Mouse (Mus musculus) CD4-positive, CD25-positive, alpha-beta regulatory T cell, adult 2 months (primary cell): ENCODE results near the gene 1300017J02Rik.
A peak's percentile ranks its signal among the peaks of the same experiment; 100 is the strongest.
"Not testable (repeated sequence)": the region's sequence is repeated elsewhere in the genome, so short reads cannot be mapped to it uniquely, and the experiment has no call there.

ENCODE experiments used
- DNase-seq: peaks from one replicate; pipeline ENCODE4 v3.0.0-alpha.2; 2012; ENCODE audit warnings: low read depth, low spot score

The 1300017J02Rik gene

GRCm38 (mm10) chr9:103304927-103305326 lies at the start of gene 1300017J02Rik, which contains the start of gene Topbp1:
Gene 1300017J02Rik (minus strand): TSS chr9:103305082.
Gene Topbp1 (plus strand): TSS chr9:103305215.
- peak; percentile 95 for DNase-seq

GRCm38 (mm10) chr9:103353500-103354260 lies 48.8 kb upstream of the 1300017J02Rik start:
- DNase-seq = not testable (repeated sequence)

DNA sequence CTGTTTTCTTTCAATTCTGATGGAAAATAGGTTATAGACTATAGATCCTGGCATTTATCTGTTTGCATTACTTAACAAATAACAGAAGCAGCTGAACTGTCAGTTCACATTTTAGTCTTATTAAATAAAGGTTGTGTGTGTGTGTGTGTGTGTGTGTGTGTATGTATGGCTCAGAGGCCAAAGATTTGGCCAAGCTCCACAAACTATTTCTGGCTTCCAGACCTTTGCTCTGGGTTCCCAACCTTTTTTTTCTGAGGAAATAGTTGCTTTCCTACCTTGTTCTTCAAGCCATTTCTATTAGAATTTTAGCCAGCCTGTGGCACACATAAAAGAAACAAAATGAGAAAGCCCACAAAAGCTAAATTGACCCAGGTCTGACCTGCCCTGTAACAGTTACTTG lies 43.9 kb upstream of the 1300017J02Rik start:
- no peak for DNase-seq

GRCm38 (mm10) chr9:103347996-103348490 lies 43.2 kb upstream of the 1300017J02Rik start:
- DNase-seq = no peak

- no peak for DNase-seq
Observed at GRCm38 (mm10) chr9:103347045-103347444, 42.2 kb upstream of the 1300017J02Rik start.

DNA sequence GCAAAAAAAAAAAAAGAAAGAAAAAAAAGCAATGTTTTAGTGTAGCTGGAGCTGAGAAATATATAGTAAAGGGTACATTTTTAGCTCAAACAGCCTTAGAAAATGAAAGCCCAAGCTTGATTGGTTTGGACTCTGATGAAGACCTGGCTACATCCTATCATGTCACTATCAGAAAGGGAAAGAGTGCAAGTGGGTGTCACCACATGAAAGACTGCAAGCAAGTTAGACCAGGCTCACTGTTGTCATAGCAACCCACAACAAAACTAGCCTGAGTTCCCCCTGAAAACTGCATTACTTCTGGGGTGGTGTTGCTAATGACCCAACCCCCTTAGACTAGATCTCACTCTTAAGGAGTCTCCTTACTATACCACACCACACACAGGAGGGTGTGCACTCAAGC lies 32.0 kb upstream of the 1300017J02Rik start:
- DNase-seq = peak; percentile 20

GRCm38 (mm10) chr9:103332663-103333062 lies 27.8 kb upstream of the 1300017J02Rik start:
- no peak for DNase-seq

DNA sequence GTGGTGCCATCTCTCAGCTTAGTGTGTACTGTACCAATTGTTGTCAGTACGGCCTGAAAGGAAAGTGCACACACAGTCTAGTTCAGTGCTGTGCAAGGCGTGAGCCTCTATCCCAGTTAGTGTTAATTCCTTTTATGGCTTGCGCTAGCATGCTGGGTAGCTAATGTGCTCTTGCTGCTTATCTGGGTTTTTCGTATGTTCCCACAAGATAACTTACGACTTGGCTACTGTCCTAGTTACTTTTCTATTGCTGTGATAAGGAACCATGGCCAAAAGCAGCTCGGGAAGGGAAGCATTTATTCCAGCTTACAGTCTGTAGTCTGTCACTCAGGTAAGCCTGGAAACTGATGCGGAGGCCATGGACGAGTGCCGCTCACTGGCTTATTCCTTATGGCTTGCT lies 21.6 kb upstream of the 1300017J02Rik start:
- no peak for DNase-seq

DNA sequence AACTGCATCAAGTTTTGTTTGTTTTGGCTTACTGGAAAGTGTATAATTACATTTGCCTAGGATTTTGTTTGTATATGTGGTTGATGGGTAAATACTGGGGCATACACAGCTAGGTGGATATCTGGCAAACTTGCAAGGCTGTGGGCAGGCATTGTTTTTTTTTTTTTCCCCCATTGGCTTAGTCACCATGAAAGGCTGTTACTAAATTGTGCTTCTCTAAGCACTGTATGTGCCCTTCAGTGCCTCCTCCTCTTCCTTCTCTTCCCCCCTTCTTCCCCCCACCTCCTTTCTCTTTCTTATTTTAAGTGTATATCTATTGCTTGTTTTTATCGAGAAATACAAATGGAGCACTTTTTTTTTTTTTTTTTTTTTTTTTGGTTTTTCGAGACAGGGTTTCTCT lies 19.8 kb upstream of the 1300017J02Rik start:
- no peak for DNase-seq

DNA sequence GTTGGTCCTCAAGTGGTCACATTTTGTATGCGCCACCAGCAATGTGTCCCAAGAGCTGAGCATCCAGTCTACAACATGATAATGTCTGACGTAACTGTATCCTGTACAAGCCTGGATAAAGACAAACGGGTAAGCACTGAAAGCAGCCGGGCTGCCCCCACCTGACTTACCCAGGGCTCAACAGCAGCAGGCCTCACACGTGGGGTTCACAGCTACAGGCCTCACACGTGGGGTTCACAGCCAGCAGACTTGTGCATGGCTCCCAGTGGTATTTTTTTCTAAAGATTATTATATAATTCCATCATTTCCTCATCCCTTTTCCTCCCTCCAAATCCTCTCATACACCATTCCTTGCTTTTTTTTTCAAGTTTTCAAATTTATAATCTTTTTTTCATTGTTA lies 5.0 kb upstream of the 1300017J02Rik start:
- no peak for DNase-seq

- DNase-seq = no peak
Observed at GRCm38 (mm10) chr9:103305332-103306041, 605 bp upstream of the 1300017J02Rik start.

- DNase-seq = peak; percentile 72
Observed at GRCm38 (mm10) chr9:103302666-103303065, 2.2 kb downstream of the 1300017J02Rik start.

- DNase-seq = no peak
Observed at GRCm38 (mm10) chr9:103302239-103302638, 2.6 kb downstream of the 1300017J02Rik start.

- no peak for DNase-seq
Observed at GRCm38 (mm10) chr9:103301086-103301485, 3.8 kb downstream of the 1300017J02Rik start.

GRCm38 (mm10) chr9:103294507-103294906 lies 10.4 kb downstream of the 1300017J02Rik start:
- DNase-seq = no peak

- no peak for DNase-seq
Observed at GRCm38 (mm10) chr9:103288489-103289180, 16.2 kb downstream of the 1300017J02Rik start.

DNA sequence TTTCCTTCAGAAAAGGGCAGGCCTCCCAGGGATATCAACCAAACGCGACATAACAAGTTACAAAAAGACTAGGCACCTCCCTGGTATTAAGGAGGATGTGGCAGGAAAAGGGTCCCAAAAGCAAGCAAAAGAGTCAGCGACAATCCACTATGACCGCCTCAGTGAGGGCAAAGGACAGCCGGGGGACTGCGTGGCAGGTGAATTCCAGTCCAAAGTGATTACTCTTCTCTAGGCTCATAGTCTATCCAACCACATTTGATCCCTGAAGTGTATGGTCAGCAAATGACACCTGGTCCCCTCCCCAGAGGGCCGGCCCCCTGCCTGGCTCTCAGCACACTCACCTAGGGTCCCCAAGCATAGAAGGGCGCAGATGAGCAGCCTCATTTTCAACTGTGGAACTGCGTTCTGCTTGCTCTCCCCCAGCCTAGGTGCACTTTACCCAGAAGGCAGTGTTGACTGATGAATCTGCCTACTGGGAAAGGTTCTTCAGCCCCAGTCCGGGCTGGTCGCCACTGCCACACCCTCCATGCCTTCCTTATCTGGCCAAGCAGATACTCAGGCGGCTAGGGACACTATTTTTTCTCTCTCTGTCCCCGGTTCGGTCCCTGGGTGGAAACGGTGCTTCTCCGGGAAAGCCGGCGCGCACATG lies 16.9 kb downstream of the 1300017J02Rik start:
- DNase-seq = no peak

- DNase-seq = no peak
Observed at GRCm38 (mm10) chr9:103286901-103287422, 17.9 kb downstream of the 1300017J02Rik start.

GRCm38 (mm10) chr9:103286396-103286795 lies 18.5 kb downstream of the 1300017J02Rik start:
- DNase-seq = no peak

GRCm38 (mm10) chr9:103276876-103277275 lies 28.0 kb downstream of the 1300017J02Rik start:
- DNase-seq = no peak

DNA sequence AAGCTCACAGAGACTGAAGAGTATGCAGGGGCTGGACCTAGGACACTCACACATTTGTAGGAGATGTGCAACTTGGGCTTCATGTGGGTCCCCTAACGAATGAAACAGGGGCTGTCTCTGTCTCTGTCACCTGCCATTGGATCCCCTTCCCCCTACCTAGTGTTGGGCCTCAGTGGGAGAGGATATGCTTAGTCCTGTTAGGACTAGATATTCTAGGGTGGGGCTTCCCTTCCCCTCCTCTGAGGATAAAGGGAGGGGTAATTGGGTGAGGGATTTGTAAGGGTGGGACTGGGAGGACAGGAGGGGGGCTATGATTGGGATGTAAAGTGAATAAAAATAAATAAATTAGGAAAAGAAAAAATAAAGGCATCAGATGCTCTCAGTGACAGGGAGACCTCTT lies 29.2 kb downstream of the 1300017J02Rik start:
- DNase-seq = no peak
